Mouse (Mus musculus) myocyte (in vitro differentiated cells): ENCODE measurements around the gene Mlkl. TPM values are rescaled to one million over a fixed set of nuclear protein-coding genes. Genes with fewer than 3 reads are reported as not detected.

ENCODE experiments used
- H3K27me3 ChIP-seq: one replicate; pipeline ENCODE4 v1.6.1; 2011; ENCODE audit not compliant: control insufficient read depth, insufficient read depth, insufficient read length
- H3K36me3 ChIP-seq: one replicate; pipeline ENCODE4 v1.6.1; 2011; ENCODE audit not compliant: control insufficient read depth, insufficient read depth
- H3K4me2 ChIP-seq: one replicate; pipeline ENCODE4 v1.6.1; 2011; ENCODE audit warnings: low read depth, control low read depth
- H3K4me3 ChIP-seq: one replicate; pipeline ENCODE4 v1.5.1; 2011; ENCODE audit warnings: mild to moderate bottlenecking, control low read depth, moderate library complexity
- H3K79me2 ChIP-seq: one replicate; pipeline ENCODE4 v1.6.1; 2011; ENCODE audit not compliant: control insufficient read depth, insufficient read depth
- H3ac ChIP-seq: one replicate; pipeline ENCODE4 v1.6.1; 2011; ENCODE audit not compliant: control insufficient read depth, insufficient read length
- CEBPB ChIP-seq: IDR thresholded peaks from 2 replicates; pipeline ENCODE4 v1.6.1; 2011; ENCODE audit warnings: mild to moderate bottlenecking, moderate library complexity; ENCODE audit not compliant: poor library complexity, insufficient read depth, severe bottlenecking
- E2F4 ChIP-seq: IDR thresholded peaks from one replicate; pipeline ENCODE4 v1.6.1; 2011; ENCODE audit warnings: mild to moderate bottlenecking, control low read depth, moderate library complexity; ENCODE audit not compliant: insufficient read depth
- MAX ChIP-seq: IDR thresholded peaks from one replicate; pipeline ENCODE4 v1.6.1; 2011; ENCODE audit warnings: low read depth, mild to moderate bottlenecking, control low read depth
- MYOD1 ChIP-seq, 3 experiments: IDR thresholded peaks; one replicate each; pipeline ENCODE4 v1.6.1; 2011; ENCODE audit warnings: control low read depth in 2 of 3, low read depth in 2 of 3, mild to moderate bottlenecking in 2 of 3, moderate library complexity in 1 of 3; ENCODE audit not compliant: insufficient read length in 2 of 3, control insufficient read depth in 1 of 3
- MYOG ChIP-seq, 3 experiments: IDR thresholded peaks; one replicate each; pipeline ENCODE4 v1.6.1; 2011; ENCODE audit warnings: control low read depth in 2 of 3, low read depth in 2 of 3, mild to moderate bottlenecking in 2 of 3; ENCODE audit not compliant: insufficient read length in 2 of 3, control insufficient read depth in 1 of 3, insufficient read depth in 1 of 3
- POLR2A ChIP-seq: IDR thresholded peaks from one replicate; pipeline ENCODE4 v1.6.1; 2011; ENCODE audit warnings: low read depth, mild to moderate bottlenecking, control low read depth, moderate library complexity; ENCODE audit not compliant: insufficient read length
- POLR2AphosphoS2 ChIP-seq: IDR thresholded peaks from one replicate; pipeline ENCODE4 v1.6.1; 2011; ENCODE audit warnings: low read depth, control low read depth; ENCODE audit not compliant: insufficient read length
- REST ChIP-seq: IDR thresholded peaks from one replicate; pipeline ENCODE4 v1.6.1; 2011; ENCODE audit warnings: mild to moderate bottlenecking, control low read depth, moderate library complexity; ENCODE audit not compliant: insufficient read depth, insufficient read length
- SRF ChIP-seq: IDR thresholded peaks from one replicate; pipeline ENCODE4 v1.6.1; 2011; ENCODE audit warnings: low read depth; ENCODE audit not compliant: control insufficient read depth, insufficient read length
- TCF12 ChIP-seq: IDR thresholded peaks from one replicate; pipeline ENCODE4 v1.6.1; 2011; ENCODE audit warnings: mild to moderate bottlenecking, control low read depth; ENCODE audit not compliant: poor library complexity, insufficient read depth, severe bottlenecking
- TCF3 ChIP-seq: IDR thresholded peaks from one replicate; pipeline ENCODE4 v1.6.1; 2011; ENCODE audit warnings: low read depth, control low read depth; ENCODE audit not compliant: insufficient read length
- USF1 ChIP-seq: IDR thresholded peaks from one replicate; pipeline ENCODE4 v1.6.1; 2011; ENCODE audit warnings: low read depth, mild to moderate bottlenecking, control low read depth, moderate library complexity
- polyA plus RNA-seq: library from polyadenylated mRNA; unstranded; fragments of >200 nt; fragmentation: generic; extraction: Trizol; gene quantifications from one replicate; pipeline ENCODE4 v1.2.1, GENCODE M21; 2012; ENCODE audit warnings: missing spikeins

Mlkl gene
- polyA plus RNA-seq, 1 experiment: 14.5 TPM

DNA sequence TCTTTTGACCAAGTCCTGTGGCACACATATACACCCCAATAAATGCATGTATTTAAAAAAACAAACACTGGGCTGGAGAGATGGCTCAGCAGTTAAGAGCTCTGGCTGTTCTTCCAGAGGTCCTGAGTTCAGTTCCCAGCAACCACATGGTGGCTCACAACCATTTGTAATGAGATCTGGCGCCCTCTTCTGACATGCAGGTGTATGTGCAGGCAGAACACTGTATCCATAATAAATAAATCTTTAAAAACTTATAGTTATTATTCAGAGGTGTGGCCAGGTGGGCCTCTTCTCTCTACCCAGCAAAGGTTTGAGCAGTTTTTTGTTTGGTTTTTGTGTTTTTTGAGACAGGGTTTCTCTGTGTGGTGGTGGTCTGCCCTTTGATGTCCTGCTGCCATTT, 20.9 kb upstream of the Mlkl start:
- H3K4me3 ChIP-seq: no peak overlapping the region
- H3K4me2 ChIP-seq: no peak overlapping the region
- no peak overlapping the region for H3ac ChIP-seq
- H3K79me2 ChIP-seq: no peaks in the 10 kb centered on the region
- peaks cover 19% of the 10 kb centered on the region for H3K27me3 ChIP-seq
- no peaks in the 10 kb centered on the region for H3K36me3 ChIP-seq
- TF ChIP-seq POLR2AphosphoS2 (no peak), E2F4 (no peak), MAX (no peak)

DNA sequence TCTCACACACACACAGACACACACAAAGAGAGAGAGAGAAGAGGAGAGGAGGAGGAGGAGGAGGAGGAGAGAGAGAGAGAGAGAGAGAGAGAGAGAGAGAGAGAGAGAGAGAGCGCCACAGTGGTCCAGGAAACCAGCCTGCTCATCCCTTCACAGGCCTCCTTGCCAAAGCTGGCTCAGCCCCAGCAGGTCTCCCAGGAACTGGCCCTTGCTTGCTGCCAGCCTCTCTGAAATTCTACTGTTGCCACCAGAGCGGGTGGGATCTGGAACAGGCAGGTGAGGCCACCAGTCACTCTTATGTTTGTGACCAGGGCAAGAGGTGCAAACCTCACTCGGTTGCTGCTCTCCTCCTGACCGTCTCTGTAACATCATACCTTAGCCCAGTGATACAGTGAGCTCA, 19.5 kb upstream of the Mlkl start:
- no peak overlapping the region for H3ac ChIP-seq
- TF ChIP-seq TCF12: no peak
- no peak for TF ChIP-seq MYOG (IDR thresholded peaks at IDR 0.05; ENCODE audit: control insufficient read depth in 1 of 3, insufficient read depth in 1 of 3, insufficient read length in 2 of 3, low read depth in 2 of 3)
- no peak for TF ChIP-seq POLR2A
- peaks cover 7% of the 10 kb centered on the region for H3K27me3 ChIP-seq
- H3K4me3 ChIP-seq: no peak overlapping the region
- H3K4me2 ChIP-seq: no peak overlapping the region
- no peaks in the 10 kb centered on the region for H3K36me3 ChIP-seq
- H3K79me2 ChIP-seq: no peaks in the 10 kb centered on the region

DNA sequence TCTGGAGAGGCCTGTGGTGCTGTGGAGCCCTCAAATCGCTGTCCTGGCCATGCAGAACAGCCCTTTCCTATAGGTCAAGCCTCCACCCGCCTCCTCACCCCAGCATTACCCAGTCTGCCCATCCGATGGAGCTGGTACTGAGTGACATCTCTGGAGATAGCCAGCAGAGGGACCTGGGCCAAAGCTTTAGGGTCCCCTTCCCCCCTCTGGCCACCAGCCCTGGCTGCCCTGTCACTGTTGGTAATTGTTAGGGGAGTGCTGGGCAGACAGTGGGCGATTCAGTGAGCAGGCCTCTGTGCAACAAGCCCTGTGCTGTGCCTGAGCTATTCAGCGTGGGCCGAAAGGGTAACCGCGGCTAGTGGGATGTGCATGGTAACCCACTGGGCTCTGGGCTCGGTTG, 15.5 kb upstream of the Mlkl start:
- H3K36me3 ChIP-seq: no peaks in the 10 kb centered on the region
- no peak overlapping the region for H3K4me3 ChIP-seq
- H3K27me3 ChIP-seq: no peaks in the 10 kb centered on the region
- H3K4me2 ChIP-seq: no peak overlapping the region
- no peak overlapping the region for H3ac ChIP-seq
- no peaks in the 10 kb centered on the region for H3K79me2 ChIP-seq
- TF ChIP-seq REST (no peak), MYOD1 (IDR thresholded peaks at IDR 0.05; ENCODE audit: control insufficient read depth in 1 of 3, insufficient read length in 2 of 3, low read depth in 2 of 3) (no peak), POLR2AphosphoS2 (no peak), POLR2A (no peak), CEBPB (no peak), TCF12 (no peak), TCF3 (no peak), MAX (no peak), SRF (no peak), E2F4 (no peak), MYOG (IDR thresholded peaks at IDR 0.05; ENCODE audit: control insufficient read depth in 1 of 3, insufficient read depth in 1 of 3, insufficient read length in 2 of 3, low read depth in 2 of 3) (no peak), USF1 (no peak)

DNA sequence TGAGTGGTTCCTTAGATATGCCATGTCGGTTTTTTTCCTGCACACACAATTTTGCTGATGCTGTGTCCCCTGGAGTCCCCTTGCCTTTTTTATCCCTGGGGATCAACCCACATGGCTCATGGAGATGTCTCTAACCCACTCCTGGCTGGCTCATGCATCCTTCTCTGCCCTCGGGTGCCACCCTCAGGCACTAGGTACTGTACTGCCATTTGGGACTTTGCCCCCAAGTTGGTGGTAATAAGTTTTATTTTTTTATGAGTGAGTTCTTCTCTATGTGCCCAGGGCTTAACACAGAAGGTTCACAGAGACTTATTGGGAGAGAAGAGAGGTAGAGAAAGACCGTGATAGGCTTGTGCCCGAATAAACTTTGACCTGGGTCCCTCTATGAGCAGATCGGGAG, 14.3 kb upstream of the Mlkl start:
- Histone ChIP-seq H3K79me2 (no peaks in the 10 kb centered on the region), H3K27me3 (no peaks in the 10 kb centered on the region)
- TF ChIP-seq TCF12 (no peak), TCF3 (no peak), USF1 (no peak), REST (no peak), E2F4 (no peak), SRF (no peak), POLR2AphosphoS2 (no peak), MYOG (IDR thresholded peaks at IDR 0.05; ENCODE audit: control insufficient read depth in 1 of 3, insufficient read depth in 1 of 3, insufficient read length in 2 of 3, low read depth in 2 of 3) (no peak), POLR2A (no peak), MAX (no peak), MYOD1 (IDR thresholded peaks at IDR 0.05; ENCODE audit: control insufficient read depth in 1 of 3, insufficient read length in 2 of 3, low read depth in 2 of 3) (no peak), CEBPB (no peak)

DNA sequence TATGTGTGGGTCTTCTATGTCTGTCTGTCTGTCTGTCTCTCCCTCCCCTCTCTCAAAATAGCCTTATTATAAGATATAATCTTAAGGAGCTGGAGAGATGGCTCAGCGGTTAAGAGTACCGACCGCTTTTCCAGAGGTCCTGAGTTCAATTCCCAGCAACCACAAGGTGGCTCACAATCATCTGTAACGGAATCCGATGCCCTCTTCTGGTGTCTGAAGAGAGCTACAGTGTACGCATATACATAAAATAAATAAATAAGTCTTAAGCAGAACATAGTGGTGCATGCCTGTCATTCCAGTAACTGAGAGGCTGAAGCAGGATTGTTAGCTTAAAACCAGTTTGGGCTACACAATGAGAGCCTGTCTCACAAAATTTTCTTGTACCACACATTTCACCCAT, 12.6 kb upstream of the Mlkl start:
- H3ac ChIP-seq: no peak overlapping the region
- no peaks in the 10 kb centered on the region for H3K79me2 ChIP-seq
- H3K27me3 ChIP-seq: no peaks in the 10 kb centered on the region
- TF ChIP-seq MYOD1 (IDR thresholded peaks at IDR 0.05; ENCODE audit: control insufficient read depth in 1 of 3, insufficient read length in 2 of 3, low read depth in 2 of 3) (no peak), E2F4 (no peak), MAX (no peak), POLR2A (no peak), REST (no peak), TCF3 (no peak), SRF (no peak), USF1 (no peak), POLR2AphosphoS2 (no peak)
- no peak overlapping the region for H3K4me3 ChIP-seq
- H3K36me3 ChIP-seq: no peaks in the 10 kb centered on the region
- no peak overlapping the region for H3K4me2 ChIP-seq

More for the DNA sequence above, 14.3 kb upstream of the Mlkl start:
- no peaks in the 10 kb centered on the region for H3K36me3 ChIP-seq
- H3ac ChIP-seq: no peak overlapping the region
- no peak overlapping the region for H3K4me2 ChIP-seq
- H3K4me3 ChIP-seq: no peak overlapping the region
